Mouse (Mus musculus) adrenal gland, postnatal 36 days (tissue): ENCODE data around the gene Supt3. TPM values are rescaled to one million over a fixed set of nuclear protein-coding genes. Genes with fewer than 3 reads are reported as not detected.

ENCODE experiments used
- DNase-seq, 2 experiments: peaks; one replicate each; pipeline ENCODE4 v3.0.0; 2021; ENCODE audit warnings: mixed read lengths in 1 of 2
- total RNA-seq, 2 experiments: library from RNA; stranded (reverse); gene quantifications; 2 replicates each; pipeline ENCODE4 v1.2.3; 2021

The Supt3 gene
- total RNA-seq, 2 experiments from 2014 or later: 24.7 to 34.0 TPM

GRCm38 (mm10) chr17:45057780-45058179, 280.8 kb downstream of the Supt3 start:
- DNase-seq: no peak

- DNase-seq: no peak
These were observed 281.8 kb downstream of the Supt3 start for GRCm38 (mm10) chr17:45058566-45059363.

GRCm38 (mm10) chr17:45063776-45064175, 286.8 kb downstream of the Supt3 start:
- DNase-seq: no peak

- DNase-seq: peak; percentile 47 to 49
These were observed 288.5 kb downstream of the Supt3 start for GRCm38 (mm10) chr17:45065465-45065864.

- DNase-seq: no peak
These were observed 290.5 kb downstream of the Supt3 start for GRCm38 (mm10) chr17:45067441-45067840.

GRCm38 (mm10) chr17:45068321-45068720, 291.4 kb downstream of the Supt3 start:
- DNase-seq: no peak

- DNase-seq: no peak
These were observed 295.8 kb downstream of the Supt3 start for GRCm38 (mm10) chr17:45072495-45073347.

- no peak for DNase-seq
These were observed 296.3 kb downstream of the Supt3 start for GRCm38 (mm10) chr17:45073348-45073634.

- DNase-seq: no peak
These were observed 296.8 kb downstream of the Supt3 start for GRCm38 (mm10) chr17:45073779-45074178.

- no peak for DNase-seq
These were observed 300.0 kb downstream of the Supt3 start for GRCm38 (mm10) chr17:45076951-45077350.

GRCm38 (mm10) chr17:45077921-45078640, 301.1 kb downstream of the Supt3 start:
- no peak for DNase-seq

GRCm38 (mm10) chr17:45081521-45081920, 304.6 kb downstream of the Supt3 start:
- DNase-seq: no peak

- DNase-seq: no peak
These were observed 305.1 kb downstream of the Supt3 start for GRCm38 (mm10) chr17:45081955-45082475.

- no peak for DNase-seq
These were observed 309.4 kb downstream of the Supt3 start for GRCm38 (mm10) chr17:45086361-45086760.

GRCm38 (mm10) chr17:45087022-45087421, 310.1 kb downstream of the Supt3 start:
- DNase-seq: no peak

GRCm38 (mm10) chr17:45101064-45101463, 324.1 kb downstream of the Supt3 start:
- no peak for DNase-seq

- DNase-seq: no peak
These were observed 338.4 kb downstream of the Supt3 start for GRCm38 (mm10) chr17:45115386-45115785.

GRCm38 (mm10) chr17:45118565-45119471, 341.9 kb downstream of the Supt3 start:
- no peak for DNase-seq

- DNase-seq: no peak
These were observed 342.8 kb downstream of the Supt3 start for GRCm38 (mm10) chr17:45119609-45120201.

- DNase-seq: no peak
These were observed 346.9 kb downstream of the Supt3 start for GRCm38 (mm10) chr17:45123856-45124255.

- no peak for DNase-seq
These were observed 351.7 kb downstream of the Supt3 start for GRCm38 (mm10) chr17:45128611-45129010.
